Mouse (Mus musculus) limb, embryonic 11.5 days (tissue): ENCODE results near the gene Myh10. TPM values are rescaled to one million over a fixed set of nuclear protein-coding genes. Genes with fewer than 3 reads are reported as not detected.

ENCODE experiments used
- ATAC-seq: fragments of 200-750 bp; cut with Nextera tagmentation; 2 replicates; pipeline ENCODE4 v1.8.0; 2017; ENCODE audit warnings: low read depth; ENCODE audit not compliant: insufficient number of reproducible peaks, low FRiP score, low TSS enrichment
- DNase-seq: peaks from one replicate; pipeline ENCODE4 v3.0.0-alpha.2; 2015; ENCODE audit warnings: low spot score
- H3K27ac ChIP-seq: fragments of 300-500 bp; sonication (generic); replicated peaks from 2 replicates; pipeline ENCODE4 v1.5.1; 2014; ENCODE audit warnings: low read depth, mild to moderate bottlenecking, low read length
- H3K27me3 ChIP-seq: fragments of 300-500 bp; sonication (generic); 2 replicates; pipeline ENCODE4 v1.6.1; 2014; ENCODE audit warnings: mild to moderate bottlenecking, low read length, mixed read lengths; ENCODE audit not compliant: control insufficient read depth, insufficient read depth
- H3K36me3 ChIP-seq: fragments of 300-500 bp; sonication (generic); 2 replicates; pipeline ENCODE4 v1.6.1; 2014; ENCODE audit warnings: mild to moderate bottlenecking, low read length, moderate library complexity, mixed read lengths; ENCODE audit not compliant: control insufficient read depth, insufficient read depth
- H3K4me1 ChIP-seq: fragments of 300-500 bp; sonication (generic); 2 replicates; pipeline ENCODE4 v1.6.1; 2014; ENCODE audit warnings: low read length, mixed read lengths; ENCODE audit not compliant: control insufficient read depth, insufficient read depth
- H3K4me2 ChIP-seq: fragments of 300-500 bp; sonication (generic); 2 replicates; pipeline ENCODE4 v1.6.1; 2014; ENCODE audit warnings: low read depth, mild to moderate bottlenecking, moderate library complexity; ENCODE audit not compliant: severe bottlenecking
- H3K4me3 ChIP-seq: fragments of 300-500 bp; sonication (generic); 2 replicates; pipeline ENCODE4 v1.5.1; 2014; ENCODE audit warnings: low read depth, low read length
- H3K9ac ChIP-seq: fragments of 300-500 bp; sonication (generic); 2 replicates; pipeline ENCODE4 v1.6.1; 2014; ENCODE audit warnings: mild to moderate bottlenecking, low read length
- H3K9me3 ChIP-seq: fragments of 300-500 bp; sonication (generic); 2 replicates; pipeline ENCODE4 v1.6.1; 2016; ENCODE audit warnings: low read length; ENCODE audit not compliant: control insufficient read depth
- WGBS: fragments of 180-500 bp; shearing (Covaris S2); extraction: QIAGEN DNeasy Blood & Tissue Kit; methylation state at CpG from one replicate; pipeline ENCODE4 v1.1.7; 2014; 5-methylcytosine and 5-hydroxymethylcytosine counted together
- polyA plus RNA-seq: library from polyadenylated mRNA; unstranded; fragments of >200 nt; fragmentation: Nextera tagmentation; extraction: Ambion mirVana; gene quantifications from 2 replicates; pipeline ENCODE4 v1.2.1, GENCODE M21; 2014

The Myh10 gene
- polyA plus RNA-seq, 1 experiment from 2014 or later, result 148 TPM

- no peak for ATAC-seq
- no peak overlapping the region for H3K27ac ChIP-seq
- DNase-seq, result peak; percentile 41
These were observed 26.0 kb upstream of the Myh10 start for GRCm38 (mm10) chr11:68665331-68665730.

GRCm38 (mm10) chr11:68666210-68666609 is 25.1 kb upstream of the Myh10 start:
- WGBS, result 71% methylated on average over 2 of the region's 2 CpGs
- Histone ChIP-seq H3K4me2 (no peak overlapping the region), H3K4me3 (no peak overlapping the region), H3K36me3 (no peaks in the 10 kb centered on the region), H3K27ac (no peak overlapping the region), H3K9me3 (no peaks in the 10 kb centered on the region), H3K9ac (no peak overlapping the region), H3K4me1 (0 out of 2 replicates have a peak, but pooled peaks cover 3% of the 10 kb centered on the region), H3K27me3 (no peaks in the 10 kb centered on the region)
- no peak for DNase-seq
- ATAC-seq, result no peak

More at GRCm38 (mm10) chr11:68665331-68665730, 26.0 kb upstream of the Myh10 start:
- Histone ChIP-seq H3K9me3 (no peaks in the 10 kb centered on the region), H3K36me3 (no peaks in the 10 kb centered on the region), H3K9ac (no peak overlapping the region), H3K4me1 (0 out of 2 replicates have a peak, but pooled peaks cover 3% of the 10 kb centered on the region), H3K4me2 (no peak overlapping the region), H3K27me3 (no peaks in the 10 kb centered on the region), H3K4me3 (no peak overlapping the region)
- WGBS, result 64% methylated on average over 2 of the region's 2 CpGs

GRCm38 (mm10) chr11:68672270-68672970 is 18.9 kb upstream of the Myh10 start:
- H3K4me1 ChIP-seq, result peaks cover 7% of the 10 kb centered on the region; the same call in 1 of the 2 replicates
- H3K27ac ChIP-seq, result no peak overlapping the region
- H3K4me3 ChIP-seq, result no peak overlapping the region
- H3K27me3 ChIP-seq, result no peaks in the 10 kb centered on the region
- no peak for ATAC-seq
- no peaks in the 10 kb centered on the region for H3K36me3 ChIP-seq
- H3K9me3 ChIP-seq, result no peaks in the 10 kb centered on the region
- H3K9ac ChIP-seq, result no peak overlapping the region
- no peak overlapping the region for H3K4me2 ChIP-seq
- 77% methylated on average over 5 of the region's 5 CpGs for WGBS
- no peak for DNase-seq

GRCm38 (mm10) chr11:68674071-68674470 is 17.3 kb upstream of the Myh10 start:
- H3K27ac ChIP-seq, result no peak overlapping the region
- DNase-seq (peak; percentile 33), ATAC-seq (no peak)
- no peak overlapping the region for H3K9ac ChIP-seq
- H3K4me1 ChIP-seq, result peaks cover 7% of the 10 kb centered on the region; the same call in 1 of the 2 replicates
- 54% methylated on average over 3 of the region's 3 CpGs for WGBS
- no peaks in the 10 kb centered on the region for H3K27me3 ChIP-seq
- no peak overlapping the region for H3K4me3 ChIP-seq
- H3K9me3 ChIP-seq, result no peaks in the 10 kb centered on the region
- H3K36me3 ChIP-seq, result no peaks in the 10 kb centered on the region
- no peak overlapping the region for H3K4me2 ChIP-seq

- WGBS, result 76% methylated on average over 3 of the region's 3 CpGs
- no peak overlapping the region for H3K27ac ChIP-seq
These were observed 16.7 kb upstream of the Myh10 start for GRCm38 (mm10) chr11:68674643-68675042.

GRCm38 (mm10) chr11:68675274-68675673 is 16.1 kb upstream of the Myh10 start:
- Histone ChIP-seq H3K4me3 (no peak overlapping the region), H3K9me3 (no peaks in the 10 kb centered on the region), H3K36me3 (no peaks in the 10 kb centered on the region), H3K9ac (no peak overlapping the region), H3K4me2 (no peak overlapping the region), H3K4me1 (peaks cover 7% of the 10 kb centered on the region; the same call in 1 of the 2 replicates), H3K27me3 (no peaks in the 10 kb centered on the region), H3K27ac (no peak overlapping the region)
- no peak for ATAC-seq
- WGBS, result 79% methylated on average over 3 of the region's 3 CpGs
- no peak for DNase-seq

More at GRCm38 (mm10) chr11:68674643-68675042, 16.7 kb upstream of the Myh10 start:
- no peaks in the 10 kb centered on the region for H3K27me3 ChIP-seq
- no peaks in the 10 kb centered on the region for H3K9me3 ChIP-seq
- DNase-seq (no peak), ATAC-seq (no peak)
- H3K9ac ChIP-seq, result no peak overlapping the region
- peaks cover 7% of the 10 kb centered on the region; the same call in 1 of the 2 replicates for H3K4me1 ChIP-seq
- no peak overlapping the region for H3K4me2 ChIP-seq
- no peaks in the 10 kb centered on the region for H3K36me3 ChIP-seq
- H3K4me3 ChIP-seq, result no peak overlapping the region

GRCm38 (mm10) chr11:68681254-68681839 is 10.0 kb upstream of the Myh10 start:
- DNase-seq, result no peak
- no peaks in the 10 kb centered on the region for H3K27me3 ChIP-seq
- no peaks in the 10 kb centered on the region for H3K4me1 ChIP-seq
- H3K4me2 ChIP-seq, result no peak overlapping the region
- H3K9ac ChIP-seq, result no peak overlapping the region
- H3K9me3 ChIP-seq, result no peaks in the 10 kb centered on the region
- no peak overlapping the region for H3K4me3 ChIP-seq
- H3K27ac ChIP-seq, result no peak overlapping the region
- ATAC-seq, result no peak
- no peaks in the 10 kb centered on the region for H3K36me3 ChIP-seq
- WGBS, result 54% methylated on average over 3 of the region's 3 CpGs

GRCm38 (mm10) chr11:68682136-68682806 is 9.1 kb upstream of the Myh10 start:
- ATAC-seq, result no peak
- no peak for DNase-seq
- Histone ChIP-seq H3K36me3 (no peaks in the 10 kb centered on the region), H3K4me2 (no peak overlapping the region), H3K27me3 (no peaks in the 10 kb centered on the region), H3K4me1 (no peaks in the 10 kb centered on the region), H3K4me3 (no peak overlapping the region), H3K9me3 (no peaks in the 10 kb centered on the region), H3K9ac (no peak overlapping the region), H3K27ac (no peak overlapping the region)
- 86% methylated on average over 8 of the region's 8 CpGs for WGBS
